Mouse (Mus musculus): ENCODE measurements around the gene Uts2b.

DNA sequence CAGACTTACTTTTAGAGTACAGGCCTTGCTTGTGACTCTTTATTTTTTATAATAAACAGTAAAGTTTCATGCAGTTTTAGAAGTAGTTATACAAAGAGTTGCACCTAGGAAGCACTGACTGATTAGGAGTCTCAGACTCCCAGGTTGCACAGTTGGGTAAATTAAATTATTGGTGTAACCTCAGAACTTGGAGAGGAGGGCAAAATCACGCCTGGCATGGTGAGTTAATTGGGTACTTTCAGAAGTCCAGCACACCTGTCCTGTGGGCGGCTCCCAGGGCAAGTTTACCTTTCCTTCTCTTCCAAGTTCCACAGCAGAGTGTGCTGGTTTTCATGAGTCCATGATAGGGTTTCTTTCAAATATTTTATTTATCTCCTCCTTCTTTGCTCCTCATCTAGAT lies 21.8 kb upstream of the Uts2b start:
- TF ChIP-seq TAL1 (conservative IDR thresholded peaks at IDR 0.05; ENCODE audit: low read depth, low read length): no peak
- TF ChIP-seq CTCF (IDR thresholded peaks at IDR 0.05; ENCODE audit: low read depth, low read length): no peak
- TF ChIP-seq GATA1 (IDR thresholded peaks at IDR 0.05; ENCODE audit: borderline replicate concordance, low read length): no peak

Data from G1E (cell line).